Mouse (Mus musculus): ENCODE results near the gene Me1. TPM values are rescaled to one million over a fixed set of nuclear protein-coding genes. Genes with fewer than 3 reads are reported as not detected.

Me1 gene
- polyA plus RNA-seq, 1 experiment, result 33.6 TPM

GRCm38 (mm10) chr9:86573616-86574303 lies 122.0 kb downstream of the Me1 start:
- no peak overlapping the region for H3K4me2 ChIP-seq (ENCODE audit: low read depth)
- no peaks in the 10 kb centered on the region for H3K36me3 ChIP-seq (ENCODE audit: control insufficient read depth, insufficient read depth)
- TF ChIP-seq MYOD1 (IDR thresholded peaks at IDR 0.05; ENCODE audit: control insufficient read depth in 1 of 3, insufficient read length in 2 of 3, low read depth in 2 of 3) (peak in 2 of 3 experiments; percentile 43 to 72), SRF (IDR thresholded peaks at IDR 0.05; ENCODE audit: control insufficient read depth, insufficient read length, low read depth) (no peak)
- no peak overlapping the region for H3ac ChIP-seq (ENCODE audit: control insufficient read depth, insufficient read length)
- H3K79me2 ChIP-seq (ENCODE audit: control insufficient read depth, insufficient read depth), result peaks cover 9% of the 10 kb centered on the region
- no peaks in the 10 kb centered on the region for H3K27me3 ChIP-seq (ENCODE audit: control insufficient read depth, insufficient read depth, insufficient read length)
- H3K4me3 ChIP-seq, result no peak overlapping the region

GRCm38 (mm10) chr9:86572636-86573291 lies 123.0 kb downstream of the Me1 start:
- TF ChIP-seq MAX (IDR thresholded peaks at IDR 0.05; ENCODE audit: low read depth) (no peak), TCF3 (IDR thresholded peaks at IDR 0.05; ENCODE audit: insufficient read length, low read depth) (no peak), E2F4 (IDR thresholded peaks at IDR 0.05; ENCODE audit: insufficient read depth) (no peak), POLR2A (IDR thresholded peaks at IDR 0.05; ENCODE audit: insufficient read length, low read depth) (no peak), TCF12 (IDR thresholded peaks at IDR 0.05; ENCODE audit: insufficient read depth, poor library complexity, severe bottlenecking) (no peak), REST (IDR thresholded peaks at IDR 0.05; ENCODE audit: insufficient read depth, insufficient read length) (no peak), SRF (IDR thresholded peaks at IDR 0.05; ENCODE audit: control insufficient read depth, insufficient read length, low read depth) (no peak), CEBPB (IDR thresholded peaks at IDR 0.05; ENCODE audit: insufficient read depth, poor library complexity, severe bottlenecking) (no peak), POLR2AphosphoS2 (IDR thresholded peaks at IDR 0.05; ENCODE audit: insufficient read length, low read depth) (no peak), MYOD1 (IDR thresholded peaks at IDR 0.05; ENCODE audit: control insufficient read depth in 1 of 3, insufficient read length in 2 of 3, low read depth in 2 of 3) (no peak), MYOG (IDR thresholded peaks at IDR 0.05; ENCODE audit: control insufficient read depth in 1 of 3, insufficient read depth in 1 of 3, insufficient read length in 2 of 3, low read depth in 2 of 3) (no peak), USF1 (IDR thresholded peaks at IDR 0.05; ENCODE audit: low read depth) (no peak)
- peak overlapping the region; percentile 59 for H3K4me3 ChIP-seq

GRCm38 (mm10) chr9:86572196-86572595 lies 123.6 kb downstream of the Me1 start:
- Histone ChIP-seq H3K27me3 (ENCODE audit: control insufficient read depth, insufficient read depth, insufficient read length) (no peaks in the 10 kb centered on the region), H3K4me2 (ENCODE audit: low read depth) (peak overlapping the region; percentile 82), H3K4me3 (peak overlapping the region; percentile 59), H3K36me3 (ENCODE audit: control insufficient read depth, insufficient read depth) (no peaks in the 10 kb centered on the region), H3ac (ENCODE audit: control insufficient read depth, insufficient read length) (peak overlapping the region; percentile 63), H3K79me2 (ENCODE audit: control insufficient read depth, insufficient read depth) (peaks cover 9% of the 10 kb centered on the region)
- no peak for TF ChIP-seq CEBPB (IDR thresholded peaks at IDR 0.05; ENCODE audit: insufficient read depth, poor library complexity, severe bottlenecking)
- no peak for TF ChIP-seq USF1 (IDR thresholded peaks at IDR 0.05; ENCODE audit: low read depth)
- TF ChIP-seq TCF12 (IDR thresholded peaks at IDR 0.05; ENCODE audit: insufficient read depth, poor library complexity, severe bottlenecking), result no peak
- TF ChIP-seq MYOD1 (IDR thresholded peaks at IDR 0.05; ENCODE audit: control insufficient read depth in 1 of 3, insufficient read length in 2 of 3, low read depth in 2 of 3), result no peak
- TF ChIP-seq SRF (IDR thresholded peaks at IDR 0.05; ENCODE audit: control insufficient read depth, insufficient read length, low read depth), result no peak
- TF ChIP-seq POLR2A (IDR thresholded peaks at IDR 0.05; ENCODE audit: insufficient read length, low read depth), result no peak
- TF ChIP-seq POLR2AphosphoS2 (IDR thresholded peaks at IDR 0.05; ENCODE audit: insufficient read length, low read depth), result no peak
- no peak for TF ChIP-seq E2F4 (IDR thresholded peaks at IDR 0.05; ENCODE audit: insufficient read depth)
- no peak for TF ChIP-seq REST (IDR thresholded peaks at IDR 0.05; ENCODE audit: insufficient read depth, insufficient read length)
- no peak for TF ChIP-seq TCF3 (IDR thresholded peaks at IDR 0.05; ENCODE audit: insufficient read length, low read depth)
- TF ChIP-seq MYOG (IDR thresholded peaks at IDR 0.05; ENCODE audit: control insufficient read depth in 1 of 3, insufficient read depth in 1 of 3, insufficient read length in 2 of 3, low read depth in 2 of 3), result no peak
- TF ChIP-seq MAX (IDR thresholded peaks at IDR 0.05; ENCODE audit: low read depth), result no peak

More at GRCm38 (mm10) chr9:86572636-86573291, 123.0 kb downstream of the Me1 start:
- peak overlapping the region; percentile 63 for H3ac ChIP-seq (ENCODE audit: control insufficient read depth, insufficient read length)
- H3K79me2 ChIP-seq (ENCODE audit: control insufficient read depth, insufficient read depth), result peaks cover 9% of the 10 kb centered on the region
- H3K4me2 ChIP-seq (ENCODE audit: low read depth), result peak overlapping the region; percentile 82
- H3K36me3 ChIP-seq (ENCODE audit: control insufficient read depth, insufficient read depth), result no peaks in the 10 kb centered on the region
- no peaks in the 10 kb centered on the region for H3K27me3 ChIP-seq (ENCODE audit: control insufficient read depth, insufficient read depth, insufficient read length)

- TF ChIP-seq MYOG (IDR thresholded peaks at IDR 0.05; ENCODE audit: control insufficient read depth in 1 of 3, insufficient read depth in 1 of 3, insufficient read length in 2 of 3, low read depth in 2 of 3), result no peak
- TF ChIP-seq USF1 (IDR thresholded peaks at IDR 0.05; ENCODE audit: low read depth), result no peak
- TF ChIP-seq E2F4 (IDR thresholded peaks at IDR 0.05; ENCODE audit: insufficient read depth), result no peak
- TF ChIP-seq MAX (IDR thresholded peaks at IDR 0.05; ENCODE audit: low read depth), result no peak
- TF ChIP-seq POLR2A (IDR thresholded peaks at IDR 0.05; ENCODE audit: insufficient read length, low read depth), result peak; percentile 99
- peak in 1 of 3 experiments; percentile 2 for TF ChIP-seq MYOD1 (IDR thresholded peaks at IDR 0.05; ENCODE audit: control insufficient read depth in 1 of 3, insufficient read length in 2 of 3, low read depth in 2 of 3)
- TF ChIP-seq TCF12 (IDR thresholded peaks at IDR 0.05; ENCODE audit: insufficient read depth, poor library complexity, severe bottlenecking), result no peak
- no peak for TF ChIP-seq CEBPB (IDR thresholded peaks at IDR 0.05; ENCODE audit: insufficient read depth, poor library complexity, severe bottlenecking)
- TF ChIP-seq REST (IDR thresholded peaks at IDR 0.05; ENCODE audit: insufficient read depth, insufficient read length), result no peak
- peak; percentile 95 for TF ChIP-seq POLR2AphosphoS2 (IDR thresholded peaks at IDR 0.05; ENCODE audit: insufficient read length, low read depth)
- Histone ChIP-seq H3K4me3 (peak within 1 kb of the TSS; percentile 59), H3ac (ENCODE audit: control insufficient read depth, insufficient read length) (peak within 1 kb of the TSS; percentile 63), H3K36me3 (ENCODE audit: control insufficient read depth, insufficient read depth) (no peaks in the 10 kb centered on the region), H3K27me3 (ENCODE audit: control insufficient read depth, insufficient read depth, insufficient read length) (no peaks in the 10 kb centered on the region), H3K79me2 (ENCODE audit: control insufficient read depth, insufficient read depth) (peaks cover 9% of the 10 kb centered on the region), H3K4me2 (ENCODE audit: low read depth) (peak within 1 kb of the TSS; percentile 85)
These were observed 124.1 kb downstream of the Me1 start, which contains the start of the genes Pgm3 and Rwdd2a for GRCm38 (mm10) chr9:86571540-86572135. Gene Pgm3, minus strand, starts transcription at chr9:86571842. Gene Rwdd2a, plus strand, starts transcription at chr9:86571991.

All from myocyte (in vitro differentiated cells).